Mouse (Mus musculus) ES-Bruce4 (cell line): ENCODE data around the gene Sh3d19.

Experiments
- CTCF ChIP-seq: IDR thresholded peaks from one replicate; pipeline ENCODE4 v1.8.1; 2011; ENCODE audit warnings: low read depth, low read length
- EP300 ChIP-seq: IDR thresholded peaks from 2 replicates; pipeline ENCODE4 v1.6.1; 2011; ENCODE audit warnings: low read depth, low read length; ENCODE audit not compliant: insufficient read depth
- POLR2A ChIP-seq: IDR thresholded peaks from one replicate; pipeline ENCODE4 v1.8.1; 2011; ENCODE audit warnings: low read length; ENCODE audit not compliant: insufficient read depth

- no peak for TF ChIP-seq POLR2A
- TF ChIP-seq CTCF = no peak
- no peak for TF ChIP-seq EP300
These were observed 122.4 kb downstream of the Sh3d19 start for GRCm38 (mm10) chr3:86093213-86093845.
